Mouse (Mus musculus): ENCODE data around the gene Nbl1.

DNA sequence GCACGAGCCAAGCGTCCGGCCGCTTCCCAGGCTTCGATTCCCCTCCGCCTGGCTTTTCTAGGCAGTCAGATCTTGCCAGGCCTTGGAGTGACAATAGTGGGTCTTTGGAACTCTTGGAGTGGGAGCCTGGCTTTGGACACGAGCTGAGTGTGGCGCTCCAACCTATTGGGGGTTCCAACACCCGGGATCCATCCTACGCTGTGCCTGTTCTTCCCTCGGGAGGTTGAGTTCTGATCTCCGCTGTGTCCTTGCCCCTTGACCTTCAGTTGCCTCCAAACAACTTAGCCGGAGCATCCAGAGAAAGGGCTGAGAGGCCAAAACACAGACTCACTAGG is 370 bp upstream of the Nbl1 start:
- no peak for TF ChIP-seq CTCF (IDR thresholded peaks at IDR 0.05)
- no peak for TF ChIP-seq POLR2A (IDR thresholded peaks at IDR 0.05; ENCODE audit: insufficient read depth, low read depth, low read length)
